Mouse (Mus musculus): ENCODE measurements around the gene Neb.

GRCm38 (mm10) chr2:52286421-52286820, 91.9 kb downstream of the Neb start:
- TF ChIP-seq CTCF (IDR thresholded peaks at IDR 0.05; ENCODE audit: low read depth) (no peak), EP300 (IDR thresholded peaks at IDR 0.05; ENCODE audit: low read depth) (no peak)
